Mouse (Mus musculus) lung, postnatal 14 days (tissue): ENCODE results near the gene 1520401A03Rik.
A peak's percentile ranks its signal among the peaks of the same experiment; 100 is the strongest.
"Not testable (repeated sequence)": the region's sequence is repeated elsewhere in the genome, so short reads cannot be mapped to it uniquely, and the experiment has no call there.

ENCODE experiments used
- DNase-seq: peaks from one replicate; pipeline ENCODE4 v3.0.0; 2021

The 1520401A03Rik gene

DNA sequence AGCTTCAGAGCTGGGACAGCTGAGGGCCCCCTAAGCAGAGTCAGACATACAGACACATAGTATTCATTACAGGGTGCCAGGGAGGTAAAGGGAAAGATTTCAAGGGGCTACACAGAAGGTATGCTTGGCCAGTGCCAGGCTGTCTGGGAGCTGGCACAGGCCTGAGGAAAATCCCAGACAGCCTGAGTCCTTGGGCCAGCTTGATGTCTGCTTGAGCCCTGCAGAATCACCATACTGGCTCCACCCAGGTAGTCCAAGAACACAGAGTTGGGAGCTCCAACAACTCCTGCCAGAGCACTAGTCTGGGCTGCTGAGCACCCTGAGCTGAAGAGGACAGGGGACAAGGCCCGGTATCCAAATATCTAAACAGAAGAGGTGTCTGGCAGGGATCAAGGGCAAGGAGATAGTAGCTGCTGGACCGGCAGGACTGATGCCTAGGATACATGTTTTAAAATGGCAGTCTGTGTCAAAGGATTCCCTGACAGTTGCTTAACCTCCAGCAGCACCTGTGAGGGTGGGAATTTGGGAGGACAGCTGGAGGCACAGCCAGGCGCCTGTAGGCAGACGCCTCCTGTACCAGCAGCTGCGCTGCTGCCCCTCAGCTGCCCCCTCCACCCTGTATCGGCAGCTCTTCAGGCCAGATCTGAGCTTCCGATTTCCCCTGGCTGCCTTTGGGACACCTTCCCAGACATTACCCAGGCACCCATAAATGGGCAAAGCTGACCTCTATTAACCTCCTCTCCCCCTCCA is at the start of gene 1520401A03Rik:
Gene 1520401A03Rik (minus strand): TSS at position 408 of the 750 bp plus-strand sequence.
- DNase-seq = no peak

DNA sequence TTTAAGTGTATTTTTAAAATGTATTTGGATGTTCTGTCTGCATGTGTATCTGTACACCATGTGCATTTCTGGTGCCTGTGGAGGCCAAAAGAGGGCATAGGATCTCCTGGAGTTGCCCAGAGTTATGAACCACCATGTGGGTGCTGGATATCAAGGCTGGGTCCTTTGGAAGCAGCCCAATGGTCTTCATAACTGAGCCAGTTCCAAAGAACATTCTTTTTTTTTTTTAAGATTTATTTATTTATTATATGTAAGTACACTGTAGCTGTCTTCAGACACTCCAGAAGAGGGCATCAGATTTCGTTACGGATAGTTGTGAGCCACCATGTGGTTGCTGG is 49.6 kb upstream of the 1520401A03Rik start:
- DNase-seq = not testable (repeated sequence)

DNA sequence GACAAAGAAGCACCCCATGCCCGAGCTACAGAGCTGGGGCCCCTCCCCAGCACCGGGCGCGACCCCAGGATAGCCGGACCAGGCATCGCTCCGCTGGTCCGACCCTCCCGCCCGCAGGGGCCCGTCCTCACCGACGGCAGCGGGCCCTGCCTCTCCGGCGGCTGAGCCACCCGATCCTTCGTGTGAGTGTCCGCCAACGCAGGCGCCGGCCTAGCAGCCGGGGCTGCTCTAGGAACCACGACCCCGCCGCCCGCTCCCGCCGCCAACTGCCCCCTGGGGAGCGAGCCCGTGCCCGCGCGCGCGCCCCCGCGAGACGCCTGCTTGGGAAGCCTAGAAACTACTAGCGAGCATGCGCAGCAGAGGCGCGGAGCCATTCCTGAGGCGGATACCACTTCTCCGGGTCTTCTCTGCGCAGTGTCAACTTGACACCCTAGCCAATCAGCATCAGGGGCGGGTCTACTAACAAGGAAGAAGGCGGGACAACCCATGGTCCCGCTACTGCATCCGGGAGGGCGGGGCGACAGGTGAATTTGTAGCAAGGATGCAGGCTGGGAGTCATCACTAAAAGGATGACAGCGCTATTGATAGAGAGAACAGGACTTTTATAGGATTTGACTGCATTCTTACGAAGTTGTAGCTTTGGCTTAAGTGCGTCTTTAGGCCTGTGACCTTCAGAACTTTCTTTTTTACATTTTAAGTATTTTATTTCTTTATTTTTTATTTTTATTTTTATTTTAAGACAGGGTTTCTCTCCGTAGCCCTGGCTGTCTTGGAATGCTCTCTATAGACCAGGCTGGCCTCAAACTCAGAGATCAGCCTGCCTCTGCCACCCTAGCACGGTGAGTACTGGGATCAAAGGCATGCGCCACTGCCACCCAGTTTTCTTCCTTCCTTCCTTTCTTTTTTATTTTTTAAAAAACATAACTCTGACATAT is 49.0 kb upstream of the 1520401A03Rik start, which contains the start of gene Flywch1:
Gene Flywch1 (minus strand): TSS at position 319 of the 935 bp plus-strand sequence.
- DNase-seq = peak; percentile 97

DNA sequence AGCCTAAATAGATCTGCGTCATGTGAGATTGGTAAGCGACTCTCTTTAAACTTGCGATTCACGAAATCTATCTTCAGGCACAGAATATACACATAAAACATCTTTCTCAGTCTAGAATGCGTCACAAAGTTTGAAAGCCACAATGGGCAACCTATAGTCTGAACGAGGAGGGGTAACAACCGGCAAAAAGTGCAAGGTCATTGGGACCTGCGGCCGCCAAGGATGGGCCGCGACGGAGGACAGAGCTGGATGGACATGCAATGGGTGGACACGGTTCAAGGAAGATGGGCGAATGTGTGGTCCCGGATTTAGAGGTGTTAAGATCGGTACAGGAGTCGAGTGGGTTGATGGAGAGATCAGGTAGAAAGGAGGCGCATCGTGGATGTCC is 48.3 kb upstream of the 1520401A03Rik start:
- no peak for DNase-seq

DNA sequence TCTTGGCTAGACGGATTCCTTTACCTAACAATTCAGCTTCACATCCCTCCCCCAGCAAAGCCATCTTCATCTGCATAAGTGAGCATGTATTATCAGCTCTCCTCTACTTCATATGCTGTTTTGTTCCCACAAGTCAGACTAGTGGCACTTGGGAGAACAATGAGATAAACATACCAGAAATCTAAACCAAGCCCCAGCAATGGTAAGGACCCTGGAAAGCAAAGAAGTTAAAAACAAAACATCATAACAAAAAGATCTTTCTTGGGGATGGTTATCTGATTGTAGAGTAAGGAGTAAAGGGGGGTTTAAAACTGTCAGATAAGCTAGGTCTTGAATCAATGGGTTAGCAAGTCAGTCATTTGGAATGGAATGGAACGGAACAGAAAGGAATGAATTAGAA is 47.9 kb upstream of the 1520401A03Rik start:
- DNase-seq = no peak

DNA sequence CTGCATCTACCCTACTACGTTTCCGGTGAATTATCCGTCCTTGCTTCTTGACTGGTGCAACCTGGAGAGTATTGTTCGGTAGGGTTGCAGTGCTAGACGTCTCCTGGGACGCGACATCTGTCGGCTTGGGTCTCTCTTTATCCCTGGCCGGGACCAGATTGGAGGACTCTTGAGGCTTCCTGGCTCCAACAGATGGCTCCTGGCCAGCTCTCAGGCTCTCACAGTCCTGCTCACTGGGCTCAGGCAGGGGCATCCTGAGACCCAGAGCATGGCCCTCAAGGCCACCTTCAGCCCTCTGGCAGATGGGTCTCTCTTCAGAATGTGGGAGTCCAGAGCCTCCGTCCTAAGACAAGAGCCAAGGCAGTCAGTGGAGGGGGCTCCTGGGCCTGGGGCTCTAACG is 40.4 kb upstream of the 1520401A03Rik start:
- DNase-seq = no peak

DNA sequence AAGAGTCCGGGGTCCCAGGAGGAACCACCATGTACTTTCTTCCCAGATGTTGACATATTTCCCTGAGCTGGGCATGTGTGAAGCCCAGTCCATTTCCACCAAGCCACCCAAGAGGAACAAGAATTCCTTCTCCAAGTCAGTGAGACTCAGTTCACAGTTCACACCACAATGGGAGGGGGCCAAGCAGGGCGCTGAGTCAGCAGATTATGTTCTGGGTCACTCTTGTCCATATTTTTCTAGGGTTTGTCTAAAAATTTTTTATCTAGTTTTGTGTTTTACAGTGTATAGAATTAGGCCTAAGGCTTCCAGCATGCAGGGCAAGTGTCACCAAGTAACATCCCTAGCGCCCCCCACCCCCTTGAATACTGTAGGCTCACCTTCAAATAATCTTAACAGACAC is 38.6 kb upstream of the 1520401A03Rik start:
- no peak for DNase-seq

DNA sequence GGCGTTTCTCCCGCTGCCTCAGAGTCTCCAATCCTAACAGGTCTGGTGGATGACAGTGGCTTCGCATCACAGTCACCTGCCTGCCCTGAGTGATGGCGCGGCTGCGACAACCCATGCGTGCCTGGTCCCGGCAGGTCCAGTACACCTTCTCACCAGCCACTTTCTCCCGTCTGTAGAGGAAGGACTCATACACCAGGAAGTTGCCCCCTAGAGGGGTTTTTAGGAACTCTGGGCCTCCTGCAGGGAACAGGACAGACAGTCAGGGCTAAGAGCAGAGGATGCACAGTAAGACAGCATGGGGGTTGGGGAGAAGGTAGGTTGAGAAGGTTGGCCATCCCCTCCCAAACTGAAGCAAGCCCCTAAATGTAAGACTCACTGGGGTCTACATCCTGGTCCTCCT is 37.6 kb upstream of the 1520401A03Rik start:
- no peak for DNase-seq

DNA sequence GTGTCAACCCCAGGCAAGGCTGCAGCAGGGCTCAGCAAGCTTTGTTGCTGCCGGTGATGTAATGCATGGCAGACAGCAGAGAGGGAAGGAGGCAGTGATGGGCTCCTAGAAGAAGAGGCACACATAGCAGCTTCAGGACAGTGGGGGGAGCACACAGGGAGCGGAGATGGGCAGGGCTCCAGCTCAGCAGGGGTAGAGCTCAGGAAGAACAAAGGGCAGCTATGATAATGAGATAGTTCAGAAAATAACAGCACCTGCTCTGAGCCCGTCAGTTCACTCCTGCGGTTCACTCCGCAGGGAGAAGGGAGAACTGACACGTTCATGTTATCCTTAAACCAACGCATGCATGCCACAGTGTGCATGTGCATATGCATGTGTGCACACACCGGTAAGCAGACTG is 36.2 kb upstream of the 1520401A03Rik start:
- DNase-seq = no peak

DNA sequence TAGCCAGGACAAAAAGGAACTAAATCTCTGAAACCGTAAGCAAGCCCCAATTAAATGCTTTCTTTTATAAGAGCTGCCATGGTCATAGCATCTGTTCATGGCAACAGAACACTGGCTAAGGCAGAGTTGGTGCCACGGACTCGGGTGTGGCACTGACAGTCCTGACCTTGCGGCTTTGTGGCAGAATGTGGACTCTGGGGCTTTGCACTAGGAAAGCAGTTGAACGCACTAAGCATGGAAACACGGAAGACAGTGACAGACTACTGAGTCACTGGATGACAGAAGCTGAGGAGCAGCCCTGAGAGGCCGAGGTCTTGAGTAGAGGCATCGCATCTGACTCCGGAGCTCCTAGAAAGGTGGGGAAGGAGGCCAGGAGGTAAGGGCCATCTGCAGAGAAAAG is 35.0 kb upstream of the 1520401A03Rik start:
- no peak for DNase-seq

DNA sequence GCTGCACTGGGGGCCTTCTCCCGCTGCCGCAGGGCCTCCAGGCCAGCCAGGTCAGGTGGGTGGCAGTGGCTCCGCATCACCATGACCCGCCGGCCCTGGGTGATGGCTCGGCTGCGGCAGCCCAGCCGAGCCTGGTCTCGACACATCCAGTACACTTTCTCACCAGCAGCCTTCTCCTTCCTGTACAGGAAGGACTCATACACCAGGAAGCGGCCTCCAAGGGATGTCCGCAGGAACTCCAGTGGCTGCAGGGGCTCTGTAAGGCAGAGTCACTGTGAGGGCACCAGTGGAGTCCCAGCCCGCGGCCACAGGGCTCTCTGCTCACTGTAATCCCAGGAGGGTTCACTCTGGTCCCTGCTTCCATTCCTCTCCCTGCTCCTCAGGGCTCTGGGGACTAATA is 33.1 kb upstream of the 1520401A03Rik start:
- DNase-seq = no peak

DNA sequence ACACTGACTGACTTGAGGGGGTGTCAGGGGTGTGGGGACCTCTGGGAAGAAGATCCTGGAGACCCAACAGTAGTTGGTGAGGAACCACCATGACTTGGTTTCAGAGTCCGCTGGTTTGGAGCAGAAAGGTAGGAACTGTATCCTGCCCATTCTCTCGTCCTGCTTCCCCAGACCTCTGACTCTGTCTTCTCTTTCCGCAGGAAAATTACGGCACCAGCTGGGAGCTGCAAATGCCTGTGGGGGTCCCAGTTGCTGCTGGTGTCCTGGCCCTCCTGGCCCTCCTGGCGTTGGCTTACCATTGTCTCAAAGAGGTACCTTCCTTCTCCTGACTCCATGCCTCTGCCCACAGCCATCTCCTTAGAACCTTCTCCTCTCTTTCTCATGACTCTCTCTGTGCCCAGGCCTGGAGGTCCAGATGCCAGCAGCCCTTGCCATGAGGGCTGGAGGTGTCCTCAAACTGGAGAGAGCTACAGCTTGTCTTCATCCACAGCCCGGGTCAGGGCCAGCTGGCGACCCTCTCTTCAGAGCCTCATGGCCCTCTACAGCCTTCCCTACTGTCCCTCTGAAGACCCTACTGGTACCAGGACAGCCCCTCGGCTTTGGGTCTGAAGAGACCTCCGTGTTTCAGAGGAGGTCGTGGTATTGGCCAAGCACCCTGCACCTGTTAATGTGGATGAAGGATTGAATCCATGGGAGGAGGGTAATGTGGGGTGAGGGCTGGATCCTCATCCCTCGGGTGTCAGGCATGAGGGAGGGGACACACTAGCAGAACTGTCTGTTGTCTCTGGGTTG is 27.0 kb upstream of the 1520401A03Rik start:
- DNase-seq = no peak

DNA sequence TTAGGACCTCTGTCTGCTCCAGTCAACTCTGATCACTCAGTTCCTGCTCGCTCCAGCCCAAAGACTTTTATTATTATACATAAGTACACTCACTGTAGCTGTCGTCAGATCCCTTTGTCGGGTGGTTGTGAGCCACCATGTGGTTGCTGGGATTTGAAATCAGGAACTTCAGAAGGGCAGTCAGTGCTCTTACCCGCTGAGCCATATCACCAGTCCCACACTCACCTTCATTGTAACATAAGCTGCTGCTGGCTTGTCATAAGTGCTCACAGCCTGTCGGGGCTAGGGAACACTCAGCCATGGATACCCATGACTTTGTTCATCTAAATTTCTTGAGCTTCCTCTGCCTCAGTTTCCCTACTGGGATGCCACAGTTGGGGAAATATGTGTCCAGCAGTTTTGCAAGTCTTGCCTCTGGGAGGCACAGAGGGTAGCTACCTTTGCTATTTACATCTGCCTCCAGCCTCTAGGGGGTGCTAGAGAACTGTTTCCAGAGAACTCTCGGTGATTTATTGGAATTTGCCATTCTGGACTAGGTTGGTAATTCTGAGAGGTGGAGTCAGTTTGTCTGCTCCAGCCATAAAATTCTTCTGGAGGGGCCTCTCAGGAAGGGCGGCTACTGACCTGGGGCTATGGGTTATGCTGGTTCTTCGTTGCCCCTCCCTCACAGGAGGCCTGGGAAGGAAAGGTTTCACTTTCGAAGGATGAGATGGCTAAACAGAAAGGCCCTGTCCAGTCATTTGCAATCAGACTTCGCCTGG is 26.2 kb upstream of the 1520401A03Rik start:
- DNase-seq = peak; percentile 84

DNA sequence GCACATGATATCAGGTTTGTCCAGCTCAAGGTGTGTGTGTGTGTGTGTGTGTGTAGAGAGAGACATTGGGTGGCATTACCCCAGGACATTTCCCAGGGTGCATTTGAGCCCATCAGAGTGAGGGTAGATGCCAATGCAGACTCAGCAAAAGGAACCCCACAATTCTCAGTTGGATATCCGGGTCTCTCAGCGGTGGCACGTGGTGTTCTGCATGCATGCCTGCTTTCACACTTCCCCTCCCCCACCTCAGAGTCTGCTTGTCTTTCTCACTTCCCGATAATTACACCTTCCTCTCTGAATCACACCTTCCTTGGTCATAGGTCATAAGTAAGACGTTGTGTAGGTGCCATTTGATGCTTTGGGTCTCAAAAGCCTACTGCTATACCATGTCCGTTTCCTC is 25.4 kb upstream of the 1520401A03Rik start:
- DNase-seq = no peak

DNA sequence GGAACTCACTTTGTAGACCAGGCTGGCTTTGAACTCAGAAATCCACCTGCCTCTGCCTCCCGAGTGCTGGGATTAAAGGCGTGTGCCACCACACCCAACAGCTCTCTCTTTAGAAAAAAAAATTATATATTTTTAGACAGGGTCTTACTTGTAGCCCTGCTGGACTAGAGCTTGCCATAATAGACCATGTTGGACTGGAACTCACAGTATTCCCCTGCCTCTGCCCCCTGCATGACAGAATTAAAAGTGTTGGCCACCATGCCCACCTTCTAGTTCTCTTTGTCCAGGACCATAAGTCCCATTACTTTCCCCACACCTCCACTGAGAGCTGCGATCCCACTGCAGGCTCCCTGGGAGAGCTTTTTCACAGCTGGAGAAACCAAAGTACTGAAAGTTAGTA is 24.9 kb upstream of the 1520401A03Rik start:
- no peak for DNase-seq

DNA sequence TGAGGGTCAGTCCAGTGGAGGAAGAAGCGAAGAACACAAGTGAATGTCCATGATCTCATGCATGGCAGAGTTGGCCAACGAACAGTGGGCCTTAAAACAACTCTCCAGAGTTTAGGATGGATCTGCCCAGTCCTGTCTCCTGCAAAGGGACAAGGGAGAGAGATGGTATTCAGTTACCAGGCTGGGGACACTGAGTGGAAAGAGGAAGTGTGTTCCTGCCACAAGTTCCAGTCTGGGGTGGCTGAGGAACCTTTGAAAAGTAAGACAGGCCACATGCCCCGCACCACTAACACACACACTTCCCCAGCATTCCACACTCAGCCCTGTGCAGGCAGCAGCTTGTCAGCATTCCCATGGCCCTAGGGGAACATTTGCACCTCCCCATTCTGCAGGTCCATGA is 24.2 kb upstream of the 1520401A03Rik start:
- DNase-seq = no peak

DNA sequence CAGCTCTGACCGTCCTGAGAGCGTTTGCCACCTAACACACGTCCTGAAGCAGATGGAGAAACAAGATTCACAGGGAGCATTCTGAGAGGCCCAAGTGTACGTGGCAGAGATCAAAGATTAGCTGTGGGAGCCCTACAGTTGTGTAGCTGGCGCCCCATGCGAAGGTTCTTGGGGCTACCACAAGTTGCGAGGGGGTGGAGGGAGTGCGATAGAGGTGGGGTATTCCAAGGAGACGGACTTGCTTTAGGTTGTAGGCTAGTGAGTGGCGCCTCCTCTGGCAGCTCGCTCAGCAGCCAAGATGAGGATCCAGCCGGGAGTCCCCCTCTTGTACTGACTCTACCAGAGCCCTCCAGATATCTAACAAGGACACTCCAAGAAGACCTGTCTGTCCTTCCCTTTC is 23.7 kb upstream of the 1520401A03Rik start:
- no peak for DNase-seq

DNA sequence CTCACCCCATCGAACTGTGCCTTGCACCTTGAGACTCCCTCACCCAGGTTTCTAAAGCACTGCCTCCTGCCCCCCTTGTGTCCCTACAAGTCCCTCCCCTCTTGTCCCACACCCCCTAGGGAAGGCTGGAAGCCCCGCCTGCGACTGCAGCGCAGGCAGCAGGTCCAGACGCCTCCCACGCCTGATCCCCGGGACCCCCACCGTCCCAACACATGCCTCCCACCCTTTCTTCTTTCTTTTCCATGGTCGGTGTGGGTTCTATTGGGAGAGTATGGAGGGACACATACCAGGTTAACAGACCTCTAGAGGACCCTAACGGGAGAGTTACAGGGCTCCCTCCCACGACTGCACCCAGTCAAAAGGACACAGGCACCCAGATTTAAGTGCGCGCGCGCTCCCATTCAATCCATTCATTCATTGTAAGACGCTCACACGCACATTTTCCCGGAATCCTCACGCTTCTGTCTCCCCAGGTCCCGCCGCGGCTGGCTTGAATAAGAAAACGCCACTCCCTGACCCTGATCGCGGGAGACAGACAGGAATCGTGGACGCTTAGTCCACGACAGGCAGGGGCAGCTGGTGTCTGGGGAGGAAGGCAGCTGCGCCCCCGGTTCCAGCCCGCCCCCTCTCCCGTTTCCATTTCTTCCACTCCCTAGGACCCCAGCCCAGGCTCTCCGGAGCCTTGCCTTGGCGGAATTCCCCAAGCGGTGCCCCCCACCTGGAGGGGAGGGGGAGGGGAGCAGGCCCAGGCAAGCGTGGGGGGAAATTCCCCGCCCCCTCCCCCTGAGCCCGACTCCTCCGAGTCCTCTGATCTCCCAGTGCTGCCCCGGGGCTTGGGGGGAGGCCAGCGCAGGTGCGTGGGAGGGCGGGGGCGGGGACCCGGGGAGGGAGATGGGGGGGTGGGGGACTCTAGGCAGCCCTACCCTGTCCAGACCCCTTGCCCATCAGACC is 23.0 kb upstream of the 1520401A03Rik start, which contains the start of gene Kremen2:
Gene Kremen2 (minus strand): TSS at position 533 of the 951 bp plus-strand sequence.
- no peak for DNase-seq

DNA sequence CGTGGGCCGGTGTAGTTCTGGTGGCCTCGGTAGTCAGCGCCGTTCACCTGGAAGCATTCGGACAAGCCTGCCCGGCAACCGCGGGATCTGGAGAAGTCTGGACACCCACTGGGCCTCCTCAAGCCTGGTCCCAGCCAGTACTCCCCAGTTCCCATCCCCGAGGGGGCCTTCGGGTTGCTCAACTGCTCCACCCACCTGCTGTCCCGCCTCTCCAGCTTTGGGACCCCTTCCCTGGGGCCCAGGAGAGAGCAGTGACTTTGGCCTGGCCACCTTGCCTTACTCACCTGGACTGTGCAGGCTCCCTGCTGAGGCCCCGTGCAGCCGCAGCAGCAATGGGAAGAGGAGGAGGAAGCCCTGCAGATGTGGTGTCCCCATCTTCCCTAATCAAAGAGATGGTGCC is 22.1 kb upstream of the 1520401A03Rik start:
- no peak for DNase-seq

DNA sequence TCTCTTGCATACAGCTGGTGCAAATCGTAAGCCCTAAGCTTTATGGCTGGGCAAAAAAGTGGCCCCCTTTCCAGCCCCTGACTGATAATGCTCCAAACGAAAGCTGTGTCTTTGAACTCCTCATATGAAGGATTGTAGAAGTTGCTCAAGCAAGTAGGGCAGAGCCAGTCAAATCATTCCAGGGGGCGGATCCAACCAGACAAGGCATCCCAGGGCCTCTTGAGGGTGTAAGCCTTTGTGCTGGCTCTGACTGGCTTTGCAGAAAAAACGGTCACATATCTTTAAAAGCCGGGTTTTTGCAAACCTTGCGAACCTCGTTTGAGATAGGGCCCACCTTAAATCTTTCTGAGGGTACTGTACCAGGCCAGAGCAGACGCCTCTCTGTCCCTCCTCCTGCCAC is 21.5 kb upstream of the 1520401A03Rik start:
- DNase-seq = no peak

DNA sequence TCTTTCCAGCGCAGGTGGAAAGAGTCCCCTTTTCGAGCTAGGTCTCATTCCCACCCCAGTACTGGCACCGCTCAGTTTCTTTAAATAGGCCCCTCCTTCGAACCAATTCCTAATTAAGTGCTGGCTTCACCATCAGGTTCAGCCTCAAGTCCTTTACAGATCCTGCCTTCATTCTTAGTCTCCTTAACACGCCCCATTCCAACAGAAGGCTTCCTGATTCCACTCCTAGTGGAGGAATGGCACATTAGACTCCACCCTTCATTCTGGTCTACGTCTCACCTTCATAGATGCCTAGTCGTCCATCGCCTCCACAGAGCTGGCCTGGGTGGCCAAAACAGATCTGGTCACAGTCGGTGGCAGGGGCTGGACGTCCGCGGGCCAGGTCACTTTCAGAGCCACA is 20.4 kb upstream of the 1520401A03Rik start:
- no peak for DNase-seq
